Mouse (Mus musculus): ENCODE measurements around the gene Pgs1.

Gene Pgs1

DNA sequence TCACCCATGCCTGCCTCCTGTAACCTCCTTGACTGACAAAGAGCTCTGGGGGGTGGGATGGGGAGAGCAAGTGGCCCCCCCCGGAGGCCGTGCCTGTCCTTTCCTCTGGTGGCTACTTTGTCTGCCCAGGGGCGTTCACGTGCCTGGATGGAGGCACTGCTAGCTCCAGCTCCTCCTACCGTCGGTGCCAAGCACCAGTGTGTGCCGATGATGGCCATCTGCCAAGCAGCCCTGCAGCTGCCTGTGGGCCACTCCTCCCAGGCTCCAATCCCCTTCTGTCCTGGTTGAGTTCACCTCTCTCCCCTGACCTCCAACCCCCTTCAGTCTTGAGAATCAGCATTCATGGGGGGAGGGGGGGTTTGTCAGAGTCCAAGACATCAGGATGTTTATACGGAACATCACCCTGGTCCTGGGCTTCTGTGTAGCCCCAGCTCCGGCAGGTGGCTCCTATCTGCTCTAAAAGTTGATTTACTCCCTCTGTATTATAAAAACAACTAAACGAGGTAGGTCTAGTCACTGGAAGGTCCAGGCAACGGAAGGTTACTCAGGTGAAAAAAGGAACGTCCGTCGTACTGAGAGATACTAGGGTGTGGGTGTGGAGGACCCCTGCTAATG, 57.3 kb downstream of the Pgs1 start:
- DNase-seq (ENCODE audit: low read depth, low spot score) = peak; percentile 60

DNA sequence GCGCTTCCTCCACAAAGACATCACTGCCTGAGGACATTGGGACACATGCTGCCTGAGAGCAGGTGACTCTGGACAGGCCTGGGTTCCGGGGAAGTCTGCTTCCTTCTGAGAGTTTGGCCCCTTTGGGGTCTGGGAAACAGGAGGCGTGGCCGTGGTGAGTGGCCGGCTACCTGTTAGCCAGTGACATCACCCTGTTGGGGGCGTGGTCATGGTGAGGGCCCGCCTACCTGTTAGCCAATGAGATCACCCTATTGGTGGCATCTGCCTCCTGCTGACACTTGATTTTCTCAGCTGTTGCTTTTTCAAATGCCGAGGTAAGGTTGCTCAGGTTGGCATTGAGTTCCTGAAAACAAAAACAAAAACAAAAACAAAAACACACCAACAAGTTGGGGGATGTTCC, 63.5 kb downstream of the Pgs1 start:
- DNase-seq (ENCODE audit: low read depth, low spot score) = no peak

DNA sequence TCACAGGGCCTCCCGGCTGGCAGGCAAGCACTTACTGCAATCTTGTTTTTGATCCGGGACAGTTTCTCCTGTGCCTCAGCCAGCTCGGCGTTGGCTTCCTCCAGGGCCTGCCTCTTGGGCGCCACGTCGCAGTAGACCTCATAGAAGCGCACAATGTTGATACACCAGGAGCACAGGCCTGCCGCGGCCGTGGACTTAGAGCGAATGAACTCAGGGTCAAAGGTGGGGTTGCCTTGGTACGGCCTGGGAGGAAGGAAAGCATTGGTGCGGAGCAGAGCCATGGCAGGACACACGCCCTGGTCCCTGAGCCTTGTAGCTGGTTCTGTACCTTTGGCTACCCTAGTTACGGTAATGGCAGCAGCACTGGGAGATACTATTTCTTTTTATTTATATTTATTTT, 64.1 kb downstream of the Pgs1 start:
- no peak for DNase-seq (ENCODE audit: low read depth, low spot score)

DNA sequence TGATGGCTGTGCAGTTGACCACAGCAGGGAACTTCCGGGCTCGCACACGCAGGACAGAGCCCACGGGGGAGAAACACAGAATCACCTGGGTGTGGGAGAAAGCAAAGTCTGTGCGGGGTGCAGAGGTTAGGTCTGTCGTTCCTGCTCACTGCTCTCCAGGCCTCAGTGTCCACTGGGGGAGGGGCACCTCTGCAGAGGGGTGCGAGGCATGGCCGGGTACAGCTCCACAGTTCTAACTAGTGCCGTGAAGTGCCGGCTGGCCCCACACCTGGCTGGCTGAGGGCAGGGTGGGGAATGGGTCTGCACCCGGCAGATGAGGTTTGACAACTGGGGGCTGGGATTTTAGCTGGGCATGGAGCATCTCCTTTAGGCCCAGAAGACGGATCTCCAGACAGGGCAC, 72.3 kb downstream of the Pgs1 start:
- no peak for DNase-seq (ENCODE audit: low read depth, low spot score)

DNA sequence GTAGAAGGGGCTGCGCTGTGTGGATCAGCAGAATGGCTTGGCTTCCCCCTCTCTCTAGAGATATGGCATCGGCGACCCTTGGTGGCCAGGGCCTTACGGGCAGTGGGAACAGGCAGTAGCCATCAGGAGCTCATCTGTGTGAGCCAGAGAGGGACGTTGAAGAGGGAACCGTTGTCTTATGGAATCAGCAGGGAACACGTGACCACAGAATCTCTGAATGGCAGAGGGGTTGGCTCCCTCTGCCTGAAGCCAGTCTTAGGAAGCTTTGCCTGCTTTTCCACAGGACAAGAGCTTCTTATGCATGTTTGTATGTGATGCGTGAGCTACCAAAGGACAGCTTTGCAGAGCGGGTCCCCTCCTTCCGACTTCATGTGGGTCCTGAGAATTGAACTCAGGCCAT, 72.8 kb downstream of the Pgs1 start:
- DNase-seq (ENCODE audit: low read depth, low spot score) = no peak

DNA sequence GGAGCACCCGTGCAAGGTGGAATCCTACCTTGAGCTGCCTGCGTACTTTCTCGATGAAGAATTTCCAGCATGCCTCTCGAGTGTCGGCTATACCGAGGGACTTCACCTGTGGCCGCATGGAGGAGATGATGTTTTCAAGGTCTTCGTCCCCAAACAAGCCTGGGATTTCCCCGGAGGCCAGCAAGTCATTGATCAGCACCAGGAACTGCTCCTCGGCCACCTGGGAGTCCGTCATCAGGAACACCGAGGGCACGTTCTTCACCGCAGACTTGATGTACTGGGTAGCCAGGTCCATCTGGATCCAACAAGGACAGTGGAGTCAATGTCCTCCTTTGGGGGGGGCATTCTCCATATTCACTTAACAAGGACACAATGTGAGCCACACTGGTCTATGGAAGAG, 73.9 kb downstream of the Pgs1 start:
- DNase-seq (ENCODE audit: low read depth, low spot score) = no peak

DNA sequence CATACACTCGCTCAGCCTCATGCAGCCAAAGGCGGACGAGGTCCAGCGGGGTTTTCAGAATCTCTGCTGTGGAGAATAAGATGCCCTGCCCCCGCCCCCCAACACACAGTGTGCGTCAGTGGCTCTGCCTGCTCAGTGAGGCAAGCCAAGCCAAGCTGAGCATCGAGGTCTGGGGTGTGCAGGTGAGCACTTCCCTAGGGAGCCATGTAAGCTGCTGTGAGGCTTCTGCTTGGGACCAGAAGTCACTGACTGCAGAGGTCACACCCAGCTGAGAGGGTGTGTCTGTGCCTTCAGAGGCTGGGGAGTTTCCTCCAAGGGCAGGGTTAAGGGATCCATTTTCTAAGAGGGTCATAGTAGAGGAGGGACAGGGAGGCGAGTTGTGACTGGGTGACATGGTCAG, 81.5 kb downstream of the Pgs1 start:
- no peak for DNase-seq (ENCODE audit: low read depth, low spot score)

DNA sequence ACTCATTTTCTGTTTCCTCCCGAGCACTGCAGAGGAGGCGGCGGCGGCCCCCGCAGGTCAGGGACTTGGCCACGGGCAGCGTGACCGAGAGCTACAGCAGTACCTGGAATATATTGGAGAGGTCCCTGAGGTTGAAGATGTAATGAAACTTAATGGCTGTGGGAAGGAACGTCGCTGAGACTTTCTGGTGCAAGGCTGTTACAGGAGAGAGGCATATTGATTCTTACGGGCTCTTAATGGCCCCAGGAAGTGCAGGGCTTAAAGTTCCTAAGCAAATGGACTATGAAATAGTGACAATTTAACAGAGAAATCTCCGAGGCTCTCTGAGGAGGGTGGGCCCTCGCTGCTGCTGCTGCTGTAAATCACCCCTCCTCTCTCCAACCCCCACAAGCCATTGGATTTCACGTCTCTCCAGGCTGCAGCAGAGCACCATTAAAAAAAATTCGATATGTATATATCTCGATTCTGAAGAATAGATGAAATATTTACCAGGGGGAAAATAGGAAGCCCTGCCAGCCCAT, 82.8 kb downstream of the Pgs1 start:
- DNase-seq (ENCODE audit: low read depth, low spot score) = no peak

DNA sequence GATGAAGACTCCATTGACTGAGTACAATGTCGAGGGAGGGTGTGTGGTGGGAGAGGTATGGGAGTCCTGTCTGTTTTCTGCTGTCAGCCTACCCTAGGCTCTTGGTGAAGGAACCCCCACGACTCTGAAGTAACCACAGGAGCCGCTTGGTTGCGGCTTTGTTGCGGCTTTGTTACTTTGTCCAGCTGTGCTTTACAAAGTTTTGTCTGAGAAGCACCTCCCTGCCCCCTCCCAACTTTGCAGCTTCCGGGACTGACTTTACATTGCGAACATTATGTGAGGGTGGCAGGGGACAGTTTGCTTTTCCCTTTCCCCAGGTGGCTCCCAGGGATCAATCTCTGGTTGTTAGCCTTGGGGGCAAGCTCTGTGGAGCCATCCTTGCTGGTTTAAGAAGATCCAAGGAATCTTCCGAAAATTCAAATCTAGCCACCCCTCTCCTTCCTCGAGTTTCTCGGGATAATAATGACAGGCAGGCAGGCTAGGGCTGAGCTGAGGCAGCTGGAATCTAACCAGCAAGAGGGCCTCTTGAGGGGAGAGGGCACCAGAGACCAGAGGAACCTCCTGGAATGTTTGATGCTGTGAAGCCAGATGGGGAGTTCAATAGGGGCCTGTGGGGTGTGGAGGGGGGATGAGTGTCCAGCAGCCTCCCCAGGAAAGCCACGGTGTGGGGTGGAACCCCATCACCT, 85.3 kb downstream of the Pgs1 start:
- no peak for DNase-seq (ENCODE audit: low read depth, low spot score)

All from telencephalon, adult 2 months (tissue).